Comparison of ENCODE assay signal across 8 mouse cellular contexts in the genomic region with DNA sequence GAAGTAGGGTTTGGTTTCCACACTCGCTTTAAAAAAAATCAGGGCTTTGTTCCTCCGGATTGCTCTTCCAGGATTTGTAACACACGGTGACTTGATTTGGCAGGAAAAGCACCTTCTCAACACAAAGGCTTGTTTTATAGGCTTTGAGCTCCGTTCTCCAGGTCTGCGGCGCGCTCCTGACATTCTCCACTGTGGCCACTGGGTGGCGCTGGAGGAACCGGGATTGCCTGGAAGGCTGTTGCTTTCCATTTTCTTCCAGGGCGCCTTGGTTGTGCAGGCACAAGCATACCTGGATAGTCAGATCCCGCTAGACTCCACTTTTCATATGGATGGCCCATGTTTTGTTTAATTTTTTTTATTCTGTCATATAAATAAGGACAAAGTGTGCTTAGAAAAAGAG. TPM values are rescaled to one million over a fixed set of nuclear protein-coding genes. Genes with fewer than 3 reads are reported as not detected.
DNase-seq lines count a peak whose midpoint lies in the region; ATAC-seq lines count a peak whose summit lies in the region.

No protein-coding gene starts in this region.

- 0 out of 2 replicates have a peak, but pooled peaks cover 2% of the 10 kb centered on the region for H3K27me3 ChIP-seq in hindbrain, embryonic 11.5 days (ENCODE audit: control insufficient read depth, insufficient read depth, low read length)

- no peaks in the 10 kb centered on the region for H3K4me1 ChIP-seq in hindbrain, embryonic 11.5 days (replicated peaks; ENCODE audit: control insufficient read depth, insufficient read depth, low read length)

- no peak overlapping the region for H3K9ac ChIP-seq in hindbrain, embryonic 11.5 days (ENCODE audit: low read depth, low read length)

- no peak overlapping the region for H3K4me2 ChIP-seq in hindbrain, embryonic 11.5 days (replicated peaks; ENCODE audit: low read depth, low read length)

- 12% methylated on average over 11 of the region's 11 CpGs for WGBS in hindbrain, embryonic 11.5 days

- no peak overlapping the region for H3K27ac ChIP-seq in hindbrain, embryonic 11.5 days (ENCODE audit: low read depth, low read length)

- H3K9me3 ChIP-seq in hindbrain, embryonic 11.5 days (ENCODE audit: control insufficient read depth, low read length): no peaks in the 10 kb centered on the region

- peak; percentile 87 for DNase-seq in NIH3T3 (ENCODE audit: low read depth)
- peak; percentile 59 for DNase-seq in cerebellum, adult 9-11 months
- peak; percentile 67 to 87 for DNase-seq in frontal cortex, postnatal 10 days (ENCODE audit: low spot score in 2 of 2)
- peak; percentile 92 for DNase-seq in hindbrain, embryonic 11.5 days (ENCODE audit: low spot score)
- peak; percentile 92 to 99 for DNase-seq in layer of hippocampus, postnatal 25 days (ENCODE audit: extremely low spot score in 1 of 2, low spot score in 1 of 2)
- DNase-seq in right cerebral cortex, postnatal 25 days: peak; percentile 87
- DNase-seq in urinary bladder, postnatal 36 days (ENCODE audit: low spot score in 2 of 2): peak; percentile 76 to 86

- no peak for ATAC-seq in hindbrain, embryonic 11.5 days (ENCODE audit: low FRiP score)
- peak; percentile 72 for ATAC-seq in megakaryocyte, adult 5-6 weeks (ENCODE audit: poor library complexity, severe bottlenecking)

- H3K4me3 ChIP-seq in hindbrain, embryonic 11.5 days (ENCODE audit: low read depth, low read length): no peak overlapping the region

- no peaks in the 10 kb centered on the region for H3K36me3 ChIP-seq in hindbrain, embryonic 11.5 days (ENCODE audit: control insufficient read depth, insufficient read depth, low read length)

RNA-seq across cellular contexts. Expression of a gene that starts 29.7 kb away (rescaled TPM):
- polyA plus RNA-seq in hindbrain, embryonic 11.5 days (2014; fragmentation: Nextera tagmentation; extraction: Ambion mirVana): 46.3 and 50.8 TPM in 2 replicates
- 10 to 100 TPM; 15.1 to 16.5 TPM for total RNA-seq in layer of hippocampus, postnatal 25 days (2021)
- total RNA-seq in megakaryocyte, adult 5-6 weeks (2015): 9.8 and 11.2 TPM in 2 replicates
- 19.1 and 23.4 TPM in 2 replicates for total RNA-seq in megakaryocyte, adult 5-6 weeks (2017)
